8 mouse cellular contexts compared by ENCODE assay signal in genomic region chr9:64671341-64672319, GRCm38 (mm10).
DNase-seq lines count a peak whose midpoint lies in the region; ATAC-seq lines count a peak whose summit lies in the region.

No protein-coding gene starts in this region.

- ATAC-seq in hematopoietic stem cell, adult 5-6 weeks (replicated peaks in 1 of 2; ENCODE audit: insufficient read depth in 1 of 2, low FRiP score in 2 of 2, low TSS enrichment in 1 of 2, low read depth in 1 of 2, poor library complexity in 2 of 2, severe bottlenecking in 2 of 2): peak; percentile 40 to 59; a peak in 2 of 4 replicates

- DNase-seq in CD4-positive helper T cell, adult 2 months (ENCODE audit: low read depth, low spot score): peak; percentile 39
- DNase-seq in ZHBTc4 (ENCODE audit: low read depth, low spot score) (peak; percentile 78), liver (peak; percentile 85)
- DNase-seq in embryo, embryonic 11 days: peak; percentile 35
- DNase-seq in lung, postnatal 10 days: peak; percentile 16
- peak; percentile 53 for DNase-seq in retina, adult 2 months (ENCODE audit: low read depth, low spot score)
- peak; percentile 26 for DNase-seq in thymus, postnatal 14 days

Comparison
In these comparisons a context has a peak if more than half of its experiments do, and no peak if none do; other contexts are left out.
1. Peak in every context shown above with its lines: DNase-seq and ATAC-seq.
2. DNase-seq: peak in every context shown above with its lines; median percentile 85 in liver; 78 in ZHBTc4; 53 in retina, adult 2 months; 39 in CD4-positive helper T cell, adult 2 months; 35 in embryo, embryonic 11 days; 26 in thymus, postnatal 14 days; 16 in lung, postnatal 10 days.